Mouse (Mus musculus) cerebellum, adult 8-10 months (tissue): ENCODE data around the gene Atxn2l.

Experiments
- DNase-seq: peaks from one replicate; pipeline ENCODE4 v3.0.0; 2022

Gene Atxn2l

GRCm38 (mm10) chr7:126460623-126461399 is 42.4 kb downstream of the Atxn2l start:
- DNase-seq, result no peak

- no peak for DNase-seq
Measured at GRCm38 (mm10) chr7:126458844-126459618, 44.2 kb downstream of the Atxn2l start.

GRCm38 (mm10) chr7:126458225-126458624 is 45.0 kb downstream of the Atxn2l start:
- no peak for DNase-seq

GRCm38 (mm10) chr7:126456382-126457266 is 46.6 kb downstream of the Atxn2l start:
- no peak for DNase-seq

GRCm38 (mm10) chr7:126455242-126455641 is 48.0 kb downstream of the Atxn2l start:
- DNase-seq, result no peak

GRCm38 (mm10) chr7:126453861-126454260 is 49.4 kb downstream of the Atxn2l start:
- no peak for DNase-seq

- no peak for DNase-seq
Measured at GRCm38 (mm10) chr7:126452244-126452643, 51.0 kb downstream of the Atxn2l start.

GRCm38 (mm10) chr7:126450641-126451040 is 52.6 kb downstream of the Atxn2l start:
- no peak for DNase-seq

GRCm38 (mm10) chr7:126449991-126450390 is 53.2 kb downstream of the Atxn2l start:
- DNase-seq, result no peak

GRCm38 (mm10) chr7:126448481-126448880 is 54.8 kb downstream of the Atxn2l start:
- DNase-seq, result no peak

- DNase-seq, result no peak
Measured at GRCm38 (mm10) chr7:126446217-126446616, 57.0 kb downstream of the Atxn2l start.

- DNase-seq, result no peak
Measured at GRCm38 (mm10) chr7:126445104-126445815, 58.0 kb downstream of the Atxn2l start.

- DNase-seq, result no peak
Measured at GRCm38 (mm10) chr7:126444536-126444935, 58.7 kb downstream of the Atxn2l start.

GRCm38 (mm10) chr7:126443997-126444396 is 59.2 kb downstream of the Atxn2l start:
- DNase-seq, result no peak
